Comparison of ENCODE assay signal across 12 mouse cellular contexts in the genomic region with DNA sequence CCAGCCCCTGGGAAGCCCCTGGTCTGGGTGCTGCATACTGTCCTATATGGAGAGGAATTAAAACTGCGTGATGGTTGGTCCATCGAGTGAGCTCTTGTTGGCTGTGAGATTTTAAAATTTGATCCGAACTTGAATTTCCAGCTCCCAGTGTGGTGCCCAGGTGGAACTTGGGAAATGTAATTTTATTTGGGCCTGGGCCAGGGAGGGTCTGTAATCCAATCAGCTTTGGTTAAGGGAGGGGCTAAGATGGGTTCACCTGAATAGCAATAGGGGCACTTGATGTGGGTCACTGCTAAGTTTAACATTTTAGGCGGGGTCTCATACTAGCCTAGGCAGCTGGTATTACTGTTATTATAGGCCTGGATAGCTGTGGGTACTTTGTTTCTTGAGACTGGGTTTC. TPM values are rescaled to one million over a fixed set of nuclear protein-coding genes. Genes with fewer than 3 reads are reported as not detected.
DNase-seq lines count a peak whose midpoint lies in the region; ATAC-seq and TF ChIP-seq lines count a peak whose summit lies in the region.
"Had no signal": no experiment of that assay in that cellular context is flagged by ENCODE, and none has a peak within 500 bp of the region (broad histone marks: within the 10 kb centered on the region; RNA-seq: fewer than 3 reads in every experiment).

No protein-coding gene starts in this region.

- no peak overlapping the region for H3K4me3 ChIP-seq in embryonic facial prominence, embryonic 13.5 days
- H3K4me3 ChIP-seq in embryonic facial prominence, embryonic 10.5 days, result no peak overlapping the region
- H3K4me3 ChIP-seq in liver, embryonic 11.5 days (ENCODE audit: low read depth, low read length), result peak overlapping the region; percentile 52; the same call in 1 of the 2 replicates
- peak overlapping the region; percentile 66 for H3K4me3 ChIP-seq in MEL (ENCODE audit: control insufficient read depth in 1 of 2, insufficient read depth in 1 of 2, low read depth in 2 of 2, low read length in 2 of 2)
- H3K4me3 ChIP-seq in liver, embryonic 16.5 days (ENCODE audit: low read depth, low read length), result no peak overlapping the region; the same call in 1 of the 2 replicates

- peaks cover 5% of the 10 kb centered on the region; the same call in 1 of the 2 replicates for H3K79me2 ChIP-seq in MEL (ENCODE audit: control insufficient read depth, insufficient read depth, low read length, poor library complexity)

- H3K27me3 ChIP-seq in embryonic facial prominence, embryonic 13.5 days, result peaks cover 39% of the 10 kb centered on the region
- peaks cover 68% of the 10 kb centered on the region for H3K27me3 ChIP-seq in embryonic facial prominence, embryonic 10.5 days (replicated peaks; ENCODE audit: low read depth, poor library complexity, severe bottlenecking)
- H3K27me3 ChIP-seq in liver, embryonic 11.5 days (replicated peaks; ENCODE audit: control insufficient read depth, insufficient read depth, low read length), result 0 out of 2 replicates have a peak, but pooled peaks cover 8% of the 10 kb centered on the region
- H3K27me3 ChIP-seq in MEL (ENCODE audit: control insufficient read depth in 1 of 2, insufficient read depth in 2 of 2, low read length in 2 of 2), result no peaks in the 10 kb centered on the region
- H3K27me3 ChIP-seq in liver, embryonic 16.5 days (ENCODE audit: control insufficient read depth, insufficient read depth, low read depth, low read length), result peaks cover 10% of the 10 kb centered on the region
- H3K27me3 ChIP-seq: Patski had no signal

- TF ChIP-seq POLR2A in MEL (IDR thresholded peaks at IDR 0.05; ENCODE audit: control insufficient read depth in 1 of 2, insufficient read depth in 1 of 2, low read depth in 1 of 2, low read length in 2 of 2, poor library complexity in 1 of 2), result no peak

- no peak for TF ChIP-seq EP300 in MEL (IDR thresholded peaks at IDR 0.05; ENCODE audit: low read depth in 1 of 2, low read length in 2 of 2)

- H3K27ac ChIP-seq in embryonic facial prominence, embryonic 13.5 days, result no peak overlapping the region
- H3K27ac ChIP-seq in embryonic facial prominence, embryonic 10.5 days (replicated peaks), result no peak overlapping the region
- no peak overlapping the region for H3K27ac ChIP-seq in liver, embryonic 11.5 days (ENCODE audit: low read depth, low read length)
- H3K27ac ChIP-seq in MEL (ENCODE audit: control insufficient read depth, low read depth, low read length), result 0 out of 2 replicates have a peak overlapping the region, but pooled peaks have one; percentile 15
- no peak overlapping the region for H3K27ac ChIP-seq in liver, embryonic 16.5 days (ENCODE audit: low read length)
- H3K27ac ChIP-seq: hindbrain, postnatal 0 days had no signal

- TF ChIP-seq CTCF in MEL (IDR thresholded peaks at IDR 0.05 in 2 of 3, conservative IDR thresholded peaks at IDR 0.05 in 1 of 3; ENCODE audit: control insufficient read depth in 1 of 3, insufficient read depth in 1 of 3, low read depth in 2 of 3, low read length in 3 of 3, poor library complexity in 1 of 3, severe bottlenecking in 1 of 3), result no peak

- no peaks in the 10 kb centered on the region for H3K9me3 ChIP-seq in embryonic facial prominence, embryonic 13.5 days
- no peaks in the 10 kb centered on the region for H3K9me3 ChIP-seq in embryonic facial prominence, embryonic 10.5 days
- H3K9me3 ChIP-seq in liver, embryonic 11.5 days (ENCODE audit: control insufficient read depth, low read length), result no peaks in the 10 kb centered on the region
- no peaks in the 10 kb centered on the region for H3K9me3 ChIP-seq in MEL (replicated peaks; ENCODE audit: insufficient read depth, low read length)
- H3K9me3 ChIP-seq in liver, embryonic 16.5 days (replicated peaks; ENCODE audit: control insufficient read depth, low read length), result no peaks in the 10 kb centered on the region

- no peak for DNase-seq in embryonic facial prominence, embryonic 10.5 days (ENCODE audit: low spot score)
- no peak for DNase-seq in liver, embryonic 11.5 days (ENCODE audit: low spot score)
- DNase-seq in liver, result no peak
- DNase-seq in MEL (ENCODE audit: low read depth, low spot score), result no peak
- DNase-seq in adrenal gland, postnatal 10 days, result no peak
- DNase-seq in layer of hippocampus, adult 11-12 months (ENCODE audit: low spot score), result no peak
- DNase-seq: adrenal gland, adult 8-10 months had no signal

- no peak overlapping the region for H3K9ac ChIP-seq in embryonic facial prominence, embryonic 13.5 days
- H3K9ac ChIP-seq in liver, embryonic 11.5 days (ENCODE audit: low read depth, low read length), result no peak overlapping the region
- H3K9ac ChIP-seq in MEL (ENCODE audit: control insufficient read depth, low read depth, low read length, poor library complexity, severe bottlenecking), result peak overlapping the region; percentile 75
- no peak overlapping the region for H3K9ac ChIP-seq in liver, embryonic 16.5 days (ENCODE audit: low read depth, low read length)

- H3K4me1 ChIP-seq in embryonic facial prominence, embryonic 13.5 days, result peaks cover 33% of the 10 kb centered on the region
- peaks cover 33% of the 10 kb centered on the region for H3K4me1 ChIP-seq in embryonic facial prominence, embryonic 10.5 days
- H3K4me1 ChIP-seq in liver, embryonic 11.5 days (replicated peaks; ENCODE audit: control insufficient read depth, insufficient read depth, low read length), result peaks cover 24% of the 10 kb centered on the region
- H3K4me1 ChIP-seq in MEL (ENCODE audit: control insufficient read depth in 1 of 2, insufficient read depth in 2 of 2, low read length in 2 of 2), result peaks cover 2 to 9% of the 10 kb centered on the region in 2 experiments; a peak in 3 of 4 replicates
- H3K4me1 ChIP-seq in liver, embryonic 16.5 days (ENCODE audit: control insufficient read depth, low read depth, low read length), result peaks cover 38% of the 10 kb centered on the region

- WGBS in embryonic facial prominence, embryonic 13.5 days, result 61% methylated on average over 4 of the region's 4 CpGs
- WGBS in embryonic facial prominence, embryonic 10.5 days, result 59% methylated on average over 4 of the region's 4 CpGs
- WGBS in liver, embryonic 11.5 days, result 59% methylated on average over 4 of the region's 4 CpGs
- WGBS in liver, embryonic 16.5 days (ENCODE audit: insufficient replicate concordance), result 51% methylated on average over 4 of the region's 4 CpGs

- no peak for ATAC-seq in embryonic facial prominence, embryonic 13.5 days (ENCODE audit: insufficient number of reproducible peaks, insufficient read depth, low FRiP score, low TSS enrichment, low read depth)
- no peak for ATAC-seq in liver, embryonic 11.5 days (replicated peaks; ENCODE audit: low FRiP score)
- ATAC-seq in liver, embryonic 16.5 days (ENCODE audit: low read depth), result no peak
- ATAC-seq: forebrain, embryonic 16.5 days; hindbrain, postnatal 0 days had no signal

- no peak for TF ChIP-seq RAD21 in MEL (IDR thresholded peaks at IDR 0.05; ENCODE audit: low read depth, low read length)

- H3K4me2 ChIP-seq in embryonic facial prominence, embryonic 13.5 days, result peak overlapping the region; percentile 82; the same call in 1 of the 2 replicates
- peak overlapping the region; percentile 99 for H3K4me2 ChIP-seq in liver, embryonic 11.5 days
- H3K4me2 ChIP-seq in liver, embryonic 16.5 days (ENCODE audit: low read depth, low read length), result peak overlapping the region; percentile 90

- H3K36me3 ChIP-seq in embryonic facial prominence, embryonic 13.5 days, result peaks cover 39% of the 10 kb centered on the region
- H3K36me3 ChIP-seq in embryonic facial prominence, embryonic 10.5 days (replicated peaks), result peaks cover 41% of the 10 kb centered on the region
- peaks cover 18% of the 10 kb centered on the region for H3K36me3 ChIP-seq in liver, embryonic 11.5 days (ENCODE audit: control insufficient read depth, insufficient read depth, low read length)
- peaks cover 0 to 9% of the 10 kb centered on the region in 2 experiments; a peak in 2 of 4 replicates for H3K36me3 ChIP-seq in MEL (ENCODE audit: control insufficient read depth in 1 of 2, insufficient read depth in 2 of 2, low read length in 2 of 2)
- no peaks in the 10 kb centered on the region for H3K36me3 ChIP-seq in liver, embryonic 16.5 days (ENCODE audit: control insufficient read depth, insufficient read depth)

RNA-seq across cellular contexts. Expression of gene Gemin7, which starts 1.0 kb away (rescaled TPM):
- 169 and 174 TPM in 2 replicates for polyA plus RNA-seq in embryonic facial prominence, embryonic 13.5 days (2015; fragmentation: Nextera tagmentation; extraction: Ambion mirVana)
- polyA plus RNA-seq in embryonic facial prominence, embryonic 10.5 days (2016; fragmentation: Nextera tagmentation; extraction: Ambion mirVana), result 187 and 191 TPM in 2 replicates
- polyA plus RNA-seq in liver, embryonic 11.5 days (2014; fragmentation: Nextera tagmentation; extraction: Ambion mirVana), result 133 and 142 TPM in 2 replicates
- total RNA-seq in MEL (2012; rRNA removed), result 49.6 and 58.0 TPM in 2 replicates
- 10 to 100 TPM in 1 of 2 experiments, not detected in 1; 78.7 TPM for polyA plus RNA-seq in MEL (2012; ENCODE audit: insufficient read depth in 1 of 2, insufficient read length in 2 of 2, low read depth in 1 of 2, low replicate concordance in 2 of 2, missing spikeins in 1 of 2)
- polyA plus RNA-seq in liver, embryonic 16.5 days (2015; fragmentation: Nextera tagmentation; extraction: Ambion mirVana), result 71.1 and 74.2 TPM in 2 replicates
- total RNA-seq in adrenal gland, postnatal 10 days (2021), result 10 to 100 TPM; 54.7 to 56.2 TPM

RNA-seq across cellular contexts. Expression of gene Zfp296, which starts 1.3 kb away (rescaled TPM):
- polyA plus RNA-seq in embryonic facial prominence, embryonic 13.5 days (2015; fragmentation: Nextera tagmentation; extraction: Ambion mirVana), result 0.67 and 0.83 TPM in 2 replicates
- 0.41 and 0.44 TPM in 2 replicates for polyA plus RNA-seq in embryonic facial prominence, embryonic 10.5 days (2016; fragmentation: Nextera tagmentation; extraction: Ambion mirVana)
- polyA plus RNA-seq in liver, embryonic 11.5 days (2014; fragmentation: Nextera tagmentation; extraction: Ambion mirVana), result 2.3 and 2.4 TPM in 2 replicates
- total RNA-seq in MEL (2012; rRNA removed), result 2.9 and 3.3 TPM in 2 replicates
- 1 to 10 TPM in 1 of 2 experiments, not detected in 1; 7.8 TPM for polyA plus RNA-seq in MEL (2012; ENCODE audit: insufficient read depth in 1 of 2, insufficient read length in 2 of 2, low read depth in 1 of 2, low replicate concordance in 2 of 2, missing spikeins in 1 of 2)
- 0.48 and 0.59 TPM in 2 replicates for polyA plus RNA-seq in liver, embryonic 16.5 days (2015; fragmentation: Nextera tagmentation; extraction: Ambion mirVana)
- under 1 TPM; 0.55 to 0.60 TPM for total RNA-seq in adrenal gland, postnatal 10 days (2021)
- total RNA-seq: hindbrain, postnatal 0 days had no signal
- polyA plus RNA-seq: forebrain, embryonic 16.5 days; hindbrain, postnatal 0 days had no signal

RNA-seq across cellular contexts. Expression of gene Ppp1r37, which starts 15.6 kb away (rescaled TPM):
- 26.0 and 30.3 TPM in 2 replicates for polyA plus RNA-seq in embryonic facial prominence, embryonic 13.5 days (2015; fragmentation: Nextera tagmentation; extraction: Ambion mirVana)
- polyA plus RNA-seq in embryonic facial prominence, embryonic 10.5 days (2016; fragmentation: Nextera tagmentation; extraction: Ambion mirVana), result 20.7 and 22.9 TPM in 2 replicates
- 2.9 and 3.1 TPM in 2 replicates for polyA plus RNA-seq in liver, embryonic 11.5 days (2014; fragmentation: Nextera tagmentation; extraction: Ambion mirVana)
- total RNA-seq in MEL (2012; rRNA removed), result 10.0 and 13.6 TPM in 2 replicates
- 10 to 100 TPM in 1 of 2 experiments, not detected in 1; 29.0 TPM for polyA plus RNA-seq in MEL (2012; ENCODE audit: insufficient read depth in 1 of 2, insufficient read length in 2 of 2, low read depth in 1 of 2, low replicate concordance in 2 of 2, missing spikeins in 1 of 2)
- 9.5 and 11.3 TPM in 2 replicates for polyA plus RNA-seq in liver, embryonic 16.5 days (2015; fragmentation: Nextera tagmentation; extraction: Ambion mirVana)
- total RNA-seq in adrenal gland, postnatal 10 days (2021), result 10 to 100 TPM; 59.2 to 60.8 TPM

RNA-seq across cellular contexts. Expression of gene Clasrp, which starts 25.9 kb away (rescaled TPM):
- polyA plus RNA-seq in embryonic facial prominence, embryonic 13.5 days (2015; fragmentation: Nextera tagmentation; extraction: Ambion mirVana), result 61.2 and 73.9 TPM in 2 replicates
- 58.0 and 58.9 TPM in 2 replicates for polyA plus RNA-seq in embryonic facial prominence, embryonic 10.5 days (2016; fragmentation: Nextera tagmentation; extraction: Ambion mirVana)
- 33.4 and 45.5 TPM in 2 replicates for polyA plus RNA-seq in liver, embryonic 11.5 days (2014; fragmentation: Nextera tagmentation; extraction: Ambion mirVana)
- 29.9 and 31.1 TPM in 2 replicates for total RNA-seq in MEL (2012; rRNA removed)
- polyA plus RNA-seq in MEL (2012; ENCODE audit: insufficient read depth in 1 of 2, insufficient read length in 2 of 2, low read depth in 1 of 2, low replicate concordance in 2 of 2, missing spikeins in 1 of 2), result 10 to 100 TPM in 1 of 2 experiments, not detected in 1; 62.2 TPM
- polyA plus RNA-seq in liver, embryonic 16.5 days (2015; fragmentation: Nextera tagmentation; extraction: Ambion mirVana), result 9.4 and 11.4 TPM in 2 replicates
- total RNA-seq in adrenal gland, postnatal 10 days (2021), result 10 to 100 TPM; 29.6 to 58.3 TPM

RNA-seq across cellular contexts. Expression of gene Relb, which starts 50.8 kb away (rescaled TPM):
- 7.5 and 10.5 TPM in 2 replicates for polyA plus RNA-seq in embryonic facial prominence, embryonic 13.5 days (2015; fragmentation: Nextera tagmentation; extraction: Ambion mirVana)
- polyA plus RNA-seq in embryonic facial prominence, embryonic 10.5 days (2016; fragmentation: Nextera tagmentation; extraction: Ambion mirVana), result 3.5 and 4.2 TPM in 2 replicates
- 2.0 and 2.3 TPM in 2 replicates for polyA plus RNA-seq in liver, embryonic 11.5 days (2014; fragmentation: Nextera tagmentation; extraction: Ambion mirVana)
- 4.6 and 6.2 TPM in 2 replicates for total RNA-seq in MEL (2012; rRNA removed)
- 1 to 10 TPM in 1 of 2 experiments, not detected in 1; 7.7 TPM for polyA plus RNA-seq in MEL (2012; ENCODE audit: insufficient read depth in 1 of 2, insufficient read length in 2 of 2, low read depth in 1 of 2, low replicate concordance in 2 of 2, missing spikeins in 1 of 2)
- polyA plus RNA-seq in liver, embryonic 16.5 days (2015; fragmentation: Nextera tagmentation; extraction: Ambion mirVana), result 1.5 and 1.7 TPM in 2 replicates
- total RNA-seq in adrenal gland, postnatal 10 days (2021), result 10 to 100 TPM; 18.8 to 21.6 TPM

Comparison
In these comparisons a context has a peak if more than half of its experiments do, and no peak if none do; other contexts are left out.
1. H3K4me3 ChIP-seq: peak in liver, embryonic 11.5 days (single experiment) and MEL (2 of 2); none in embryonic facial prominence, embryonic 13.5 days (single experiment), embryonic facial prominence, embryonic 10.5 days (single experiment) and liver, embryonic 16.5 days (single experiment).
2. Peak in every context shown above with its lines, with median percentiles within 50 percentile points of each other: H3K4me2 ChIP-seq.